Comparison of ENCODE assay signal across 17 mouse cellular contexts in the genomic region with DNA sequence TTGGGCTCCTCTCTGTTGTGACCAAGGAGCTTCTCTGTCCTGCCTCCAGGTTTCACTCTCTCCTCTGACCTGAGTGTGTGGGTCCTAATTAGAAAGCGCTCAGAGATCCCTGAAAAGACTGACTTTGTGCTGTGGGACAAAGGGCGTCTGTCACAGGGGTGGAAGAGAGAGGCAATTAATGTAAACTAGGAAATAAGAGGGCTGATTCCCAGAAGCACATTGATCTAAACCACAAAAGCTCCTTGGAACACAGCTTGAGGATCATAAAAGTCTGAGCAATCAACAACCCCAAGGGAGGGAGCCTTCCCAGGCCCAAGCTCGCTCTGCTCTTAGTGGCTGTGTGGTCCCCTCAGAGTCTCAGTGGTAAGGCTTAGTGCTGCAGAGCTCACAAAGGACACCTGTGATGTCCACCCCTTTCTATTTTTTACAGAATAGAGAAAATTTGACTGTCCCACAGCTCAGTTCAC.
"Had no signal": no experiment of that assay in that cellular context is flagged by ENCODE, and none has a peak within 500 bp of the region (broad histone marks: within the 10 kb centered on the region; RNA-seq: fewer than 3 reads in every experiment).

No protein-coding gene starts in this region.

- H3K27ac ChIP-seq: lung, embryonic 15.5 days; midbrain, embryonic 10.5 days; midbrain, embryonic 12.5 days; neural tube, embryonic 13.5 days; neural tube, embryonic 15.5 days had no signal

- H3K4me1 ChIP-seq: midbrain, embryonic 12.5 days; neural tube, embryonic 15.5 days had no signal

- H3K9ac ChIP-seq: lung, embryonic 15.5 days; midbrain, embryonic 12.5 days; neural tube, embryonic 13.5 days; neural tube, embryonic 15.5 days had no signal

- H3K27me3 ChIP-seq: lung, embryonic 15.5 days; midbrain, embryonic 12.5 days; neural tube, embryonic 13.5 days; neural tube, embryonic 15.5 days had no signal

- DNase-seq: lung, adult 2 months; lung, postnatal 10 days; lung, postnatal 4 days; midbrain, embryonic 14.5 days; retina, postnatal 1 day; right cerebral cortex, adult 18-20 months; spleen, adult 18-20 months; thymus, adult 2 months; thymus, postnatal 25 days; thymus, postnatal 4 days had no signal

- H3K4me2 ChIP-seq: lung, embryonic 15.5 days; midbrain, embryonic 12.5 days; neural tube, embryonic 13.5 days; neural tube, embryonic 15.5 days had no signal

- H3K36me3 ChIP-seq: lung, embryonic 15.5 days; midbrain, embryonic 10.5 days; midbrain, embryonic 12.5 days; neural tube, embryonic 13.5 days; neural tube, embryonic 15.5 days had no signal

- H3K9me3 ChIP-seq: lung, embryonic 15.5 days; midbrain, embryonic 10.5 days; midbrain, embryonic 12.5 days; neural tube, embryonic 13.5 days; neural tube, embryonic 15.5 days had no signal

- ATAC-seq: midbrain, embryonic 16.5 days had no signal

- H3K4me3 ChIP-seq: lung, embryonic 15.5 days; midbrain, embryonic 10.5 days; midbrain, embryonic 12.5 days; myocyte; neural tube, embryonic 13.5 days; neural tube, embryonic 15.5 days had no signal
